Mouse (Mus musculus): ENCODE data around the gene Tmprss11e. TPM values are rescaled to one million over a fixed set of nuclear protein-coding genes. Genes with fewer than 3 reads are reported as not detected.

Gene Tmprss11e
- polyA plus RNA-seq, 1 experiment, result not detected

DNA sequence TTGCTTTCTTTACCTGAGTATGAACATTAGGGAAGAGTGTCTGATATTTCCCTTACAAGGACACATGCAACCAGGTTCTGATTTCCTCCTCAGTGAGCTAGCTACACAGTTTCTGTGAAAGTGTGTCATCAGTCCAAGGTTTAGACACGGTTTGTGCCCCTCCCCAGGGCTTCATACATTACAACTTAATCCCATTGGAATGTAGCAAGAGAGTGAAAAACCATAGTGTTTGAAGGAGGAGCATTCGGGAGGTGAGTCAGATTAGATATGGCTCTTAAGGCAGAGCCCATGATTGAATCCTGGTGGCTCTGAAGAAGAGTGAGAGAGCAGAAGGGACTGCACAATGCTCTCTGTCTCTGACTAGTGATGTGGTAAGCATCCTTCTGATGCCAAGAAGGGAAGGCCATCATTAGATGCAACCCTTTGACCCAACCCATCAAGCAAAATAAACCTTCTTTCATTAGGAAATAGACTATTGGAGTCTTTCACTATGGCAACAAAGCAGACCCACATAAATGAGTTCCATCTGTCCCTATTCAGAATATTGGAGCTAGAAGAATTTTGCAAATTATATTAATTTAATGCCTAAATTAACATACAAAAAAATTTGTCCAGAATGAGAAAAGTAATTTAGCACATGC, 22.7 kb downstream of the Tmprss11e start:
- no peak for TF ChIP-seq GATA1 (IDR thresholded peaks at IDR 0.05; ENCODE audit: low read length)

DNA sequence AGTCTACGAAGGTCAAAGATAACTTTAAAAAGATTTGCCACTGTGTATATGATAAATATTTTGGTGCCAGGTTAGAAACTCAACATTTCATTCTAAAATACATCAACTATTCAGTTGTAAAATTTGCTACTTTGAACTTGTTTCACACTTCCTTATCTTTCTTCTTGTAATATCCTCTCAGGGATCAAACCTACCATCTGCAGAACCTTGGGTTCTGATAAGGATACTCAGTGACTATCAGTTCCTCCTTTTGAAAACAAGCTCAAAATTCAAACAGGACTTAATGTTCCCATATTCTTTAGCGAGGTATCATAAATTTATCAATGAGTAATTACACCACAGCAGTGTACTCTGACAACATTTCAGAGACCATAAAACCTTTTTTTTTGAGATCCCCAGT, 30.6 kb downstream of the Tmprss11e start:
- no peak for TF ChIP-seq GATA1 (IDR thresholded peaks at IDR 0.05; ENCODE audit: low read length)

DNA sequence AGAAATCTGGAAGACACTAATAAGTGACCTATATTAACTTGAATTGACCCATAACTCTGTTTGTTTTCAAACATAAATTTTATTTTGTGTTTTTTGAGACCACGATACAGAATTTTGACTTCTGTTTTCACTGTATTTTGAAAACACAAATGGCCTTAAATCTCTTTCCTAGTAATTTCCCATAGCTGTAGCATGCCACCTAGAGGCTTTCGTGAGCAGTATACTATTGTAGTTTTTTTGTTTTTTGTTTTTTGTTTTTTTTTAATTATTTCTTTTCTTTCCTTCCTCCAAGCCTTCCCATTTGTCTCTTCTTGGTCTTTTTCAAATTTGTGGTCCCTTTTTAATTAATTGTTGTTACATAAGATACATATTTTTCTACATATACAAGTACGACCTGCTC, 40.7 kb downstream of the Tmprss11e start:
- no peak for TF ChIP-seq GATA1 (IDR thresholded peaks at IDR 0.05; ENCODE audit: low read length)

DNA sequence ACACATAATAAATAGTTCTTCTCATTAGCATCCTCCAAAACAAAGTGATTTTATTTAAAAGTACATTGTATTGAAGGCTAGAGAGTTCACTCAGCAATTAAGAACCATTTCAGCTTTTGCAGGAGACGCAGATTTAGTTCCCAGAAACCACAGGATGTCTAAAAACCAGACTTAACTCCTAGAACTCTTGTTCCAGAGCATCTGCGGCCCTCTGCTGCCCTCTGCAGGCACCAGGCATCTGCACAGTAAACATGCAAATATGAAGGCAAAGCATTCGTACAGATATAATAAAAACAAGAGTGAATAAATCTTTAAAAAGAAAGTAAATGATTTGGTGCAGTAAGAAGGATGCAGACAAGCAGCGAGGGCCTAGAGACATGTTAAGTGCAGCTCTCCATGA, 60.9 kb downstream of the Tmprss11e start:
- no peak for TF ChIP-seq GATA1 (IDR thresholded peaks at IDR 0.05; ENCODE audit: low read length)

DNA sequence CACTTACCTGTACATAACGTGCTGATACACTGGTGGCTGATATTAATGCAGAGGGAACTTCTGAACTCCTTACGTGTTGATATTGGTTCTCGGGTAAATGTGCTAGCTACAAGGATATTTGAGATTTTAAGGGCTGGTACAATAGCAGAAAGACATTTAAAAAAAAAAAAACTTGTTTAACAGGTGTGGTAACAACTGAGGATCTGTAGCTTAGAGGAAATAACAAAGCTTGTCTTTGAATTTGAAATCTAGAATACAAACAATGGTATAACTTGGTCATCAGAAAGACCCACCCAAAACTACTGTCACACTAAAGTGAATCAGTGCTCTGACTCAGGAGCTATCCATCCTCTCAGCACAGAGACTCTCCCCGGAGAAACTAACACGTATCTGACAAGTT, 69.4 kb downstream of the Tmprss11e start, which contains the start of gene Tmprss11b:
Tmprss11b (minus strand) TSS at position 101 of the 400 bp plus-strand sequence.
- no peak for TF ChIP-seq GATA1 (IDR thresholded peaks at IDR 0.05; ENCODE audit: low read length)

Other genes starting within 250 kb of the Tmprss11e start
- not detected in 2 replicates for gene Tmprss11g, start 227.2 kb downstream of the Tmprss11e start, polyA plus RNA-seq (2012)
- not detected in 2 replicates for gene Tmprss11f, start 113.4 kb downstream of the Tmprss11e start, polyA plus RNA-seq (2012)
- gene Tmprss11b, start 69.5 kb downstream of the Tmprss11e start, polyA plus RNA-seq (2012), result not detected in 2 replicates
- gene Ythdc1, start 58.4 kb upstream of the Tmprss11e start, polyA plus RNA-seq (2012), result 17.6 and 24.8 TPM in 2 replicates
- gene Ugt2b34, start 161.1 kb upstream of the Tmprss11e start, polyA plus RNA-seq (2012), result not detected in 2 replicates
- gene Ugt2b1, start 180.7 kb upstream of the Tmprss11e start, polyA plus RNA-seq (2012), result not detected in 2 replicates